In the genomic region with DNA sequence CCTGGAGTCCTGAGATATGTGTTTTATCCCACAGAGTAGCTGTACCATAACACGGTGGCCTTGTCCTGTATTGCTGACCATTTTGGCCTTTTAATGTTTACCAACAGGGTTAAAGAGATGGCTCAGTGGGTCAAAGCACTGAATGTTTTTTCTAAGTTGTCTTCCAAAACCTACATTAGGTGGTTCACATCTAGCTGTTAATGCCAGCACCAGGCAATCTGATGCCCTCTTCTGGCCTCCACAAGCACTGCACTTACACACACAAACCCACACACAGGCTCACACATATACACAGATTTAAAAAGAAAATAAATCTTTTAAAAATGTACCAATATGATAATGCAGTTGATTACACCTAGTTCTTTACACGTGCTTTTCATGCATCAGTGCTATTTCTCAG, we compare ENCODE assay signal across 13 mouse cellular contexts. TPM values are rescaled to one million over a fixed set of nuclear protein-coding genes. Genes with fewer than 3 reads are reported as not detected.
A peak's percentile ranks its signal among the peaks of the same experiment; 100 is the strongest.
DNase-seq lines count a peak whose midpoint lies in the region; TF ChIP-seq lines count a peak whose summit lies in the region.
"Had no signal": no experiment of that assay in that cellular context is flagged by ENCODE, and none has a peak within 500 bp of the region (broad histone marks: within the 10 kb centered on the region; RNA-seq: fewer than 3 reads in every experiment).

No protein-coding gene starts in this region.

- peak; percentile 38 for TF ChIP-seq RAD21 in MEL (IDR thresholded peaks at IDR 0.05; ENCODE audit: low read depth, low read length)

- H3K4me3 ChIP-seq in layer of hippocampus, adult 2 months = no peak overlapping the region
- H3K4me3 ChIP-seq in MEL (ENCODE audit: control insufficient read depth in 1 of 2, insufficient read depth in 1 of 2, low read depth in 2 of 2, low read length in 2 of 2) = no peak overlapping the region
- H3K4me3 ChIP-seq in cerebellum, adult 2 months (replicated peaks; ENCODE audit: insufficient read depth, low read depth, low read length) = no peak overlapping the region
- H3K4me3 ChIP-seq: embryonic facial prominence, embryonic 15.5 days had no signal

- no peaks in the 10 kb centered on the region for H3K9me3 ChIP-seq in MEL (replicated peaks; ENCODE audit: insufficient read depth, low read length)
- H3K9me3 ChIP-seq: embryonic facial prominence, embryonic 15.5 days had no signal

- WGBS in cerebellum, adult 2 months = 89% methylated on average over 2 of the region's 2 CpGs

- no peaks in the 10 kb centered on the region for H3K4me1 ChIP-seq in MEL (ENCODE audit: control insufficient read depth in 1 of 2, insufficient read depth in 2 of 2, low read length in 2 of 2)
- no peaks in the 10 kb centered on the region for H3K4me1 ChIP-seq in cerebellum, adult 2 months (ENCODE audit: control insufficient read depth, insufficient read depth, low read length)
- H3K4me1 ChIP-seq: embryonic facial prominence, embryonic 15.5 days had no signal

- no peaks in the 10 kb centered on the region for H3K27me3 ChIP-seq in MEL (ENCODE audit: control insufficient read depth in 1 of 2, insufficient read depth in 2 of 2, low read length in 2 of 2)
- H3K27me3 ChIP-seq in cerebellum, adult 2 months (ENCODE audit: control insufficient read depth, insufficient read depth, low read length) = no peaks in the 10 kb centered on the region
- H3K27me3 ChIP-seq: embryonic facial prominence, embryonic 15.5 days had no signal

- H3K36me3 ChIP-seq in MEL (ENCODE audit: control insufficient read depth in 1 of 2, insufficient read depth in 2 of 2, low read length in 2 of 2) = no peaks in the 10 kb centered on the region; a peak in 1 of 4 replicates

- peak; percentile 59 for TF ChIP-seq CTCF in layer of hippocampus, adult 2 months (conservative IDR thresholded peaks at IDR 0.05)
- peak; percentile 57 to 68 (median 59) for TF ChIP-seq CTCF in MEL (IDR thresholded peaks at IDR 0.05 in 2 of 3, conservative IDR thresholded peaks at IDR 0.05 in 1 of 3; ENCODE audit: control insufficient read depth in 1 of 3, insufficient read depth in 1 of 3, low read depth in 2 of 3, low read length in 3 of 3, poor library complexity in 1 of 3, severe bottlenecking in 1 of 3)
- no peak for TF ChIP-seq CTCF in cerebellum, adult 2 months (IDR thresholded peaks at IDR 0.05; ENCODE audit: borderline replicate concordance, insufficient read depth, low read depth, low read length)

- TF ChIP-seq POLR2A in MEL (IDR thresholded peaks at IDR 0.05; ENCODE audit: control insufficient read depth in 1 of 2, insufficient read depth in 1 of 2, low read depth in 1 of 2, low read length in 2 of 2, poor library complexity in 1 of 2) = no peak
- no peak for TF ChIP-seq POLR2A in cerebellum, adult 2 months (IDR thresholded peaks at IDR 0.05; ENCODE audit: borderline replicate concordance, insufficient read depth, low read length)

- H3K9ac ChIP-seq in MEL (ENCODE audit: control insufficient read depth, low read depth, low read length, poor library complexity, severe bottlenecking) = no peak overlapping the region
- H3K9ac ChIP-seq: embryonic facial prominence, embryonic 15.5 days had no signal

- no peak for DNase-seq in layer of hippocampus, adult 2 months (ENCODE audit: low spot score in 2 of 2)
- no peak for DNase-seq in layer of hippocampus, adult 9-10 months (ENCODE audit: low spot score)
- peak; percentile 20 to 28 for DNase-seq in B cell, adult 2 months
- DNase-seq in MEL (ENCODE audit: low read depth, low spot score) = peak; percentile 56
- peak; percentile 5 for DNase-seq in naive thymus-derived CD4-positive, alpha-beta T cell, adult 2 months (ENCODE audit: low read depth)
- DNase-seq in cerebellum, adult 2 months = no peak
- no peak for DNase-seq in embryo, embryonic 10 days (ENCODE audit: low spot score)
- DNase-seq: cerebellum, adult 11-12 months; gastrocnemius, postnatal 25 days; layer of hippocampus, postnatal 36 days; right cerebral cortex, postnatal 25 days had no signal

- TF ChIP-seq EP300 in MEL (IDR thresholded peaks at IDR 0.05; ENCODE audit: low read depth in 1 of 2, low read length in 2 of 2) = no peak

- H3K79me2 ChIP-seq in MEL (ENCODE audit: control insufficient read depth, insufficient read depth, low read length, poor library complexity) = no peaks in the 10 kb centered on the region

- no peak overlapping the region for H3K27ac ChIP-seq in layer of hippocampus, adult 2 months
- H3K27ac ChIP-seq in MEL (ENCODE audit: control insufficient read depth, low read depth, low read length) = no peak overlapping the region
- no peak overlapping the region for H3K27ac ChIP-seq in cerebellum, adult 2 months (ENCODE audit: insufficient read depth, low read length)
- H3K27ac ChIP-seq: embryonic facial prominence, embryonic 15.5 days; macrophage had no signal

TF ChIP-seq in MEL, 35 proteins besides CTCF, POLR2A, EP300 and RAD21:
- no peak for TF ChIP-seq ELF1 (IDR thresholded peaks at IDR 0.05; ENCODE audit: low read depth, low read length)
- TF ChIP-seq MAZ (IDR thresholded peaks at IDR 0.05; ENCODE audit: low read depth, low read length) = no peak
- TF ChIP-seq TBP (IDR thresholded peaks at IDR 0.05; ENCODE audit: low read depth, low read length) = no peak
- no peak for TF ChIP-seq MEF2A (IDR thresholded peaks at IDR 0.05; ENCODE audit: extremely low read depth, insufficient replicate concordance, low read depth, low read length, poor library complexity, severe bottlenecking)
- TF ChIP-seq ZNF384 (IDR thresholded peaks at IDR 0.05; ENCODE audit: low read depth, low read length) = no peak
- TF ChIP-seq SMC3 (IDR thresholded peaks at IDR 0.05; ENCODE audit: low read depth, low read length) = peak; percentile 63
- no peak for TF ChIP-seq POLR2AphosphoS5 (IDR thresholded peaks at IDR 0.05; ENCODE audit: borderline replicate concordance, low read depth, low read length)
- TF ChIP-seq NELFE (IDR thresholded peaks at IDR 0.05; ENCODE audit: low read depth, low read length) = no peak
- TF ChIP-seq ZMIZ1 (IDR thresholded peaks at IDR 0.05; ENCODE audit: low read depth, low read length) = no peak
- no peak for TF ChIP-seq SIN3A (IDR thresholded peaks at IDR 0.05; ENCODE audit: low read length)
- TF ChIP-seq USF2 (IDR thresholded peaks at IDR 0.05; ENCODE audit: borderline replicate concordance in 1 of 2, insufficient read depth in 1 of 2, low read depth in 1 of 2, low read length in 2 of 2) = no peak
- TF ChIP-seq HCFC1 (IDR thresholded peaks at IDR 0.05; ENCODE audit: low read depth, low read length) = no peak
- TF ChIP-seq ZC3H11A (IDR thresholded peaks at IDR 0.05; ENCODE audit: low read depth, low read length) = 0 out of 2 replicates have a peak, but pooled peaks have one; percentile 7
- TF ChIP-seq KAT2A (conservative IDR thresholded peaks at IDR 0.05; ENCODE audit: low read depth, low read length) = no peak

RNA-seq across cellular contexts. Expression of a gene that starts 17.7 kb away (rescaled TPM):
- 10 to 100 TPM; 38.8 to 40.7 TPM for total RNA-seq in layer of hippocampus, adult 2 months (2021)
- 29.4 and 47.9 TPM in 2 replicates for total RNA-seq in MEL (2012; rRNA removed)
- 10 to 100 TPM; 37.6 to 68.4 TPM for polyA plus RNA-seq in MEL (2012; ENCODE audit: insufficient read depth in 1 of 2, insufficient read length in 2 of 2, low read depth in 1 of 2, low replicate concordance in 2 of 2, missing spikeins in 1 of 2)
- polyA plus RNA-seq in cerebellum, adult 2 months (2012; rRNA removed) = 29.6 and 32.4 TPM in 2 replicates

RNA-seq across cellular contexts. Expression of a gene that starts 19.3 kb away (rescaled TPM):
- total RNA-seq in layer of hippocampus, adult 2 months (2021) = 1 to 10 TPM; 4.8 to 5.1 TPM
- 5.1 and 7.2 TPM in 2 replicates for total RNA-seq in MEL (2012; rRNA removed)
- polyA plus RNA-seq in MEL (2012; ENCODE audit: insufficient read depth in 1 of 2, insufficient read length in 2 of 2, low read depth in 1 of 2, low replicate concordance in 2 of 2, missing spikeins in 1 of 2) = 1 to 10 TPM in 1 of 2 experiments, not detected in 1; 7.0 TPM
- 4.8 and 12.5 TPM in 2 replicates for polyA plus RNA-seq in cerebellum, adult 2 months (2012; rRNA removed)

Comparison
In these comparisons a context has a peak if more than half of its experiments do, and no peak if none do; other contexts are left out.
1. DNase-seq: peak in B cell, adult 2 months (2 of 2), MEL (single experiment) and naive thymus-derived CD4-positive, alpha-beta T cell, adult 2 months (single experiment); none in layer of hippocampus, adult 2 months (0 of 2), layer of hippocampus, adult 9-10 months (single experiment), cerebellum, adult 2 months (0 of 2) and embryo, embryonic 10 days (single experiment).